Mouse (Mus musculus) embryonic facial prominence, embryonic 15.5 days (tissue): ENCODE data around the gene Cd86. TPM values are rescaled to one million over a fixed set of nuclear protein-coding genes. Genes with fewer than 3 reads are reported as not detected.

Experiments
- ATAC-seq: fragments of 200-750 bp; cut with Nextera tagmentation; 2 replicates; pipeline ENCODE4 v1.8.0; 2017; ENCODE audit warnings: low read depth, moderate TSS enrichment; ENCODE audit not compliant: insufficient number of reproducible peaks, low FRiP score, low TSS enrichment
- H3K27ac ChIP-seq: fragments of 300-500 bp; sonication (generic); replicated peaks from 2 replicates; pipeline ENCODE4 v1.5.1; 2015; ENCODE audit warnings: mild to moderate bottlenecking, inconsistent platforms
- H3K27me3 ChIP-seq: fragments of 300-500 bp; sonication (generic); 2 replicates; pipeline ENCODE4 v1.6.1; 2015; ENCODE audit warnings: inconsistent platforms
- H3K36me3 ChIP-seq: fragments of 300-500 bp; sonication (generic); 2 replicates; pipeline ENCODE4 v1.6.1; 2015; ENCODE audit warnings: mild to moderate bottlenecking, inconsistent platforms
- H3K4me1 ChIP-seq: fragments of 300-500 bp; sonication (generic); 2 replicates; pipeline ENCODE4 v1.6.1; 2015; ENCODE audit warnings: inconsistent platforms
- H3K4me2 ChIP-seq: fragments of 300-500 bp; sonication (generic); replicated peaks from 2 replicates; pipeline ENCODE4 v1.6.1; 2015; ENCODE audit warnings: mild to moderate bottlenecking, inconsistent platforms
- H3K4me3 ChIP-seq: fragments of 300-500 bp; sonication (generic); replicated peaks from 2 replicates; pipeline ENCODE4 v1.5.1; 2015; ENCODE audit warnings: mild to moderate bottlenecking, inconsistent platforms
- H3K9ac ChIP-seq: fragments of 300-500 bp; sonication (generic); 2 replicates; pipeline ENCODE4 v1.6.1; 2015; ENCODE audit warnings: inconsistent platforms
- H3K9me3 ChIP-seq: fragments of 300-500 bp; sonication (generic); replicated peaks from 2 replicates; pipeline ENCODE4 v1.6.1; 2016; ENCODE audit warnings: inconsistent platforms
- WGBS: fragments of 180-500 bp; shearing (Covaris S2); methylation state at CpG from one replicate; pipeline ENCODE4 v1.1.7; 2015; 5-methylcytosine and 5-hydroxymethylcytosine counted together
- polyA plus RNA-seq: library from polyadenylated mRNA; unstranded; fragments of >200 nt; fragmentation: Nextera tagmentation; extraction: Ambion mirVana; gene quantifications from 2 replicates; pipeline ENCODE4 v1.2.1, GENCODE M21; 2015

Gene Cd86
- polyA plus RNA-seq, 1 experiment from 2014 or later = 3.3 TPM

GRCm38 (mm10) chr16:36688076-36688475 is 22.2 kb upstream of the Cd86 start:
- Histone ChIP-seq H3K4me3 (no peak overlapping the region), H3K27me3 (no peaks in the 10 kb centered on the region), H3K9ac (no peak overlapping the region), H3K36me3 (no peaks in the 10 kb centered on the region), H3K27ac (no peak overlapping the region), H3K9me3 (no peaks in the 10 kb centered on the region), H3K4me1 (no peaks in the 10 kb centered on the region), H3K4me2 (no peak overlapping the region)
- WGBS = 89% methylated on average over 2 of the region's 2 CpGs
- no peak for ATAC-seq

GRCm38 (mm10) chr16:36684325-36684918 is 18.5 kb upstream of the Cd86 start:
- no peak overlapping the region for H3K9ac ChIP-seq
- no peaks in the 10 kb centered on the region for H3K9me3 ChIP-seq
- no peaks in the 10 kb centered on the region for H3K36me3 ChIP-seq
- no peak overlapping the region for H3K27ac ChIP-seq
- no peaks in the 10 kb centered on the region for H3K27me3 ChIP-seq
- no peaks in the 10 kb centered on the region for H3K4me1 ChIP-seq
- no peak overlapping the region for H3K4me3 ChIP-seq
- H3K4me2 ChIP-seq = no peak overlapping the region
- 57% methylated on average over 6 of the region's 6 CpGs for WGBS
- ATAC-seq = no peak

GRCm38 (mm10) chr16:36681829-36682228 is 15.9 kb upstream of the Cd86 start:
- Histone ChIP-seq H3K4me1 (no peaks in the 10 kb centered on the region), H3K9ac (no peak overlapping the region), H3K4me3 (no peak overlapping the region), H3K27ac (no peak overlapping the region), H3K9me3 (no peaks in the 10 kb centered on the region), H3K4me2 (no peak overlapping the region), H3K36me3 (no peaks in the 10 kb centered on the region), H3K27me3 (no peaks in the 10 kb centered on the region)
- 91% methylated on average over 3 of the region's 3 CpGs for WGBS
- no peak for ATAC-seq

GRCm38 (mm10) chr16:36675902-36676301 is 10.0 kb upstream of the Cd86 start:
- H3K36me3 ChIP-seq = no peaks in the 10 kb centered on the region
- no peaks in the 10 kb centered on the region for H3K9me3 ChIP-seq
- no peaks in the 10 kb centered on the region for H3K27me3 ChIP-seq
- ATAC-seq = no peak
- H3K27ac ChIP-seq = no peak overlapping the region
- no peak overlapping the region for H3K9ac ChIP-seq
- 86% methylated on average over 2 of the region's 2 CpGs for WGBS
- no peaks in the 10 kb centered on the region for H3K4me1 ChIP-seq
- H3K4me2 ChIP-seq = no peak overlapping the region
- H3K4me3 ChIP-seq = no peak overlapping the region

GRCm38 (mm10) chr16:36675304-36675703 is 9.4 kb upstream of the Cd86 start:
- no peaks in the 10 kb centered on the region for H3K36me3 ChIP-seq

GRCm38 (mm10) chr16:36674457-36675204 is 8.8 kb upstream of the Cd86 start:
- Histone ChIP-seq H3K4me1 (no peaks in the 10 kb centered on the region), H3K27ac (no peak overlapping the region), H3K4me2 (no peak overlapping the region), H3K9me3 (no peaks in the 10 kb centered on the region), H3K9ac (no peak overlapping the region), H3K36me3 (no peaks in the 10 kb centered on the region), H3K27me3 (no peaks in the 10 kb centered on the region), H3K4me3 (no peak overlapping the region)
- ATAC-seq = no peak
- WGBS = 69% methylated on average over 7 of the region's 7 CpGs

More at GRCm38 (mm10) chr16:36675304-36675703, 9.4 kb upstream of the Cd86 start:
- Histone ChIP-seq H3K27ac (no peak overlapping the region), H3K27me3 (no peaks in the 10 kb centered on the region), H3K9ac (no peak overlapping the region), H3K4me1 (no peaks in the 10 kb centered on the region), H3K9me3 (no peaks in the 10 kb centered on the region), H3K4me2 (no peak overlapping the region), H3K4me3 (no peak overlapping the region)
- 49% methylated on average over 2 of the region's 2 CpGs for whole genome bisulfite sequencing
- no peak for ATAC-seq

- H3K9me3 ChIP-seq = no peaks in the 10 kb centered on the region
- no peaks in the 10 kb centered on the region for H3K4me1 ChIP-seq
- H3K9ac ChIP-seq = no peak overlapping the region
- 79% methylated on average over 4 of the region's 4 CpGs for WGBS
- no peaks in the 10 kb centered on the region for H3K27me3 ChIP-seq
- no peak overlapping the region for H3K27ac ChIP-seq
- H3K36me3 ChIP-seq = no peaks in the 10 kb centered on the region
- H3K4me2 ChIP-seq = no peak overlapping the region
- no peak overlapping the region for H3K4me3 ChIP-seq
- no peak for ATAC-seq
Measured at GRCm38 (mm10) chr16:36673196-36673595, 7.3 kb upstream of the Cd86 start.

GRCm38 (mm10) chr16:36670590-36670989 is 4.7 kb upstream of the Cd86 start:
- ATAC-seq = no peak
- H3K4me2 ChIP-seq = no peak overlapping the region
- WGBS = 82% methylated on average over 3 of the region's 3 CpGs
- H3K36me3 ChIP-seq = no peaks in the 10 kb centered on the region
- no peak overlapping the region for H3K27ac ChIP-seq
- H3K9ac ChIP-seq = no peak overlapping the region
- H3K4me1 ChIP-seq = no peaks in the 10 kb centered on the region
- H3K4me3 ChIP-seq = no peak overlapping the region
- H3K9me3 ChIP-seq = no peaks in the 10 kb centered on the region
- H3K27me3 ChIP-seq = no peaks in the 10 kb centered on the region

- no peaks in the 10 kb centered on the region for H3K27me3 ChIP-seq
- H3K9me3 ChIP-seq = no peaks in the 10 kb centered on the region
- 86% methylated on average over 10 of the region's 10 CpGs for WGBS
- no peaks in the 10 kb centered on the region for H3K4me1 ChIP-seq
- H3K9ac ChIP-seq = no peak overlapping the region
- H3K4me3 ChIP-seq = no peak overlapping the region
- no peak for ATAC-seq
- H3K4me2 ChIP-seq = no peak overlapping the region
- no peaks in the 10 kb centered on the region for H3K36me3 ChIP-seq
- no peak overlapping the region for H3K27ac ChIP-seq
Measured at GRCm38 (mm10) chr16:36666448-36667017, 652 bp upstream of the Cd86 start.

- no peak overlapping the region for H3K4me3 ChIP-seq
Measured at GRCm38 (mm10) chr16:36663484-36663883, 2.4 kb downstream of the Cd86 start.

GRCm38 (mm10) chr16:36661330-36661729 is 4.6 kb downstream of the Cd86 start:
- no peaks in the 10 kb centered on the region for H3K36me3 ChIP-seq
- no peak overlapping the region for H3K9ac ChIP-seq
- no peaks in the 10 kb centered on the region for H3K27me3 ChIP-seq
- no peak for ATAC-seq
- no peaks in the 10 kb centered on the region for H3K4me1 ChIP-seq
- no peak overlapping the region for H3K27ac ChIP-seq
- H3K4me2 ChIP-seq = no peak overlapping the region
- WGBS = 86% methylated on average over 10 of the region's 10 CpGs
- H3K9me3 ChIP-seq = no peaks in the 10 kb centered on the region
- H3K4me3 ChIP-seq = no peak overlapping the region

More at GRCm38 (mm10) chr16:36663484-36663883, 2.4 kb downstream of the Cd86 start:
- Histone ChIP-seq H3K27ac (no peak overlapping the region), H3K36me3 (no peaks in the 10 kb centered on the region), H3K9me3 (no peaks in the 10 kb centered on the region), H3K27me3 (no peaks in the 10 kb centered on the region), H3K4me1 (no peaks in the 10 kb centered on the region), H3K4me2 (no peak overlapping the region), H3K9ac (no peak overlapping the region)
- ATAC-seq = no peak
- 85% methylated on average over 5 of the region's 5 CpGs for WGBS
